ENCODE assay signal across 21 mouse cellular contexts in the genomic region with DNA sequence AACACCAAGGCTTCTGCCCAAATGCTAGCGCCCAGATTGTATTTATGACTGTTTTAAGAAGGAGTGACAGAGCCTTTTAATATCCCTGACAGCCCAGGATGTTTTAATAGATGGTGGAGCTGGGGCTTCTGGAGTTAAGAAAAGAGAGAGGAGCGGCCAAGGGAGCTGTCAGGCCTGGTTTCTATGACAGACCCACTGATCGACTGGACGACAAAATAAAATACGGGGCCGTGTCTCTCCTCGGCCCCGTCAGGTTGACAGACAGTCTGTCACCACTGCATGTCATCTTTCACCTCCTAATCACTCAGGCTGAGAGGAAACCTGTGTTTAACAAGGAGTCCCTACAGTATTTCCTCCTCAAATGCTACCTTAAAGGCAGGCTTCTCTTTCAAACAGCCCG. TPM values are rescaled to one million over a fixed set of nuclear protein-coding genes. Genes with fewer than 3 reads are reported as not detected.
DNase-seq lines count a peak whose midpoint lies in the region; ATAC-seq lines count a peak whose summit lies in the region.
"Had no signal": no experiment of that assay in that cellular context is flagged by ENCODE, and none has a peak within 500 bp of the region (broad histone marks: within the 10 kb centered on the region; RNA-seq: fewer than 3 reads in every experiment).

No protein-coding gene starts in this region.

- H3K27ac ChIP-seq in hindbrain, embryonic 11.5 days (ENCODE audit: low read depth, low read length), result peak overlapping the region; percentile 97
- H3K27ac ChIP-seq in hindbrain, embryonic 16.5 days (ENCODE audit: low read depth, low read length), result no peak overlapping the region
- H3K27ac ChIP-seq in forebrain, embryonic 11.5 days (ENCODE audit: low read depth, low read length), result peak overlapping the region; percentile 98
- peak overlapping the region; percentile 38 for H3K27ac ChIP-seq in forebrain, embryonic 16.5 days (ENCODE audit: low read length)
- H3K27ac ChIP-seq in midbrain, embryonic 14.5 days (replicated peaks; ENCODE audit: low read depth, low read length), result peak overlapping the region; percentile 43; the same call in 1 of the 2 replicates
- H3K27ac ChIP-seq: embryonic facial prominence, embryonic 12.5 days; kidney, postnatal 0 days; limb, embryonic 15.5 days; stomach, postnatal 0 days had no signal

- ATAC-seq in hindbrain, embryonic 11.5 days (ENCODE audit: low FRiP score), result no peak
- no peak for ATAC-seq in hindbrain, embryonic 16.5 days
- no peak for ATAC-seq in forebrain, embryonic 11.5 days (replicated peaks; ENCODE audit: low FRiP score)
- no peak for ATAC-seq in forebrain, embryonic 16.5 days
- ATAC-seq in midbrain, embryonic 14.5 days (ENCODE audit: low FRiP score, low TSS enrichment), result no peak
- ATAC-seq: lung, postnatal 0 days had no signal

- WGBS in hindbrain, embryonic 11.5 days, result 29% methylated on average over 9 of the region's 9 CpGs
- WGBS in hindbrain, embryonic 16.5 days, result 31% methylated on average over 9 of the region's 9 CpGs
- WGBS in forebrain, embryonic 11.5 days, result 73% methylated on average over 9 of the region's 9 CpGs
- WGBS in forebrain, embryonic 16.5 days, result 33% methylated on average over 9 of the region's 9 CpGs
- WGBS in midbrain, embryonic 14.5 days, result 20% methylated on average over 9 of the region's 9 CpGs

- H3K9ac ChIP-seq in hindbrain, embryonic 11.5 days (ENCODE audit: low read depth, low read length), result peak overlapping the region; percentile 43
- no peak overlapping the region for H3K9ac ChIP-seq in hindbrain, embryonic 16.5 days (ENCODE audit: low read depth, low read length)
- H3K9ac ChIP-seq in forebrain, embryonic 11.5 days (ENCODE audit: low read length), result peak overlapping the region; percentile 41
- H3K9ac ChIP-seq in forebrain, embryonic 16.5 days (replicated peaks; ENCODE audit: low read depth, low read length), result no peak overlapping the region
- H3K9ac ChIP-seq in midbrain, embryonic 14.5 days (replicated peaks; ENCODE audit: low read length), result no peak overlapping the region
- H3K9ac ChIP-seq: embryonic facial prominence, embryonic 12.5 days; limb, embryonic 15.5 days had no signal

- H3K4me2 ChIP-seq in hindbrain, embryonic 11.5 days (replicated peaks; ENCODE audit: low read depth, low read length), result no peak overlapping the region
- H3K4me2 ChIP-seq in hindbrain, embryonic 16.5 days (ENCODE audit: low read length), result no peak overlapping the region
- no peak overlapping the region for H3K4me2 ChIP-seq in forebrain, embryonic 11.5 days (ENCODE audit: low read depth, low read length, severe bottlenecking)
- no peak overlapping the region for H3K4me2 ChIP-seq in forebrain, embryonic 16.5 days (ENCODE audit: low read length)
- no peak overlapping the region for H3K4me2 ChIP-seq in midbrain, embryonic 14.5 days (ENCODE audit: low read length)
- H3K4me2 ChIP-seq: embryonic facial prominence, embryonic 12.5 days; limb, embryonic 15.5 days had no signal

- no peak overlapping the region for H3K4me3 ChIP-seq in hindbrain, embryonic 11.5 days (ENCODE audit: low read depth, low read length)
- H3K4me3 ChIP-seq in hindbrain, embryonic 16.5 days (ENCODE audit: low read length), result no peak overlapping the region
- H3K4me3 ChIP-seq in forebrain, embryonic 11.5 days (ENCODE audit: low read depth, low read length), result no peak overlapping the region
- H3K4me3 ChIP-seq in forebrain, embryonic 16.5 days (replicated peaks; ENCODE audit: low read length), result no peak overlapping the region
- H3K4me3 ChIP-seq in midbrain, embryonic 14.5 days (replicated peaks; ENCODE audit: low read depth, low read length), result no peak overlapping the region
- H3K4me3 ChIP-seq: embryonic facial prominence, embryonic 12.5 days; erythroblast, embryonic 14.5 days; limb, embryonic 15.5 days had no signal

- H3K36me3 ChIP-seq in hindbrain, embryonic 11.5 days (ENCODE audit: control insufficient read depth, insufficient read depth, low read length), result no peaks in the 10 kb centered on the region
- no peaks in the 10 kb centered on the region for H3K36me3 ChIP-seq in hindbrain, embryonic 16.5 days (ENCODE audit: control insufficient read depth, insufficient read depth, low read length)
- no peaks in the 10 kb centered on the region for H3K36me3 ChIP-seq in forebrain, embryonic 11.5 days (ENCODE audit: control insufficient read depth, insufficient read depth, low read length)
- H3K36me3 ChIP-seq in forebrain, embryonic 16.5 days (ENCODE audit: control insufficient read depth, insufficient read depth), result no peaks in the 10 kb centered on the region
- H3K36me3 ChIP-seq in midbrain, embryonic 14.5 days (ENCODE audit: control insufficient read depth, insufficient read depth, low read length), result no peaks in the 10 kb centered on the region

- H3K9me3 ChIP-seq in hindbrain, embryonic 11.5 days (ENCODE audit: control insufficient read depth, low read length), result no peaks in the 10 kb centered on the region
- H3K9me3 ChIP-seq in hindbrain, embryonic 16.5 days (ENCODE audit: control insufficient read depth, low read length), result no peaks in the 10 kb centered on the region
- H3K9me3 ChIP-seq in forebrain, embryonic 11.5 days (ENCODE audit: control insufficient read depth, low read length), result no peaks in the 10 kb centered on the region
- H3K9me3 ChIP-seq in forebrain, embryonic 16.5 days (ENCODE audit: control insufficient read depth, low read length), result no peaks in the 10 kb centered on the region
- H3K9me3 ChIP-seq in midbrain, embryonic 14.5 days (ENCODE audit: control insufficient read depth, low read length), result no peaks in the 10 kb centered on the region
- H3K9me3 ChIP-seq: embryonic facial prominence, embryonic 12.5 days; limb, embryonic 15.5 days had no signal

- H3K27me3 ChIP-seq in hindbrain, embryonic 11.5 days (ENCODE audit: control insufficient read depth, insufficient read depth, low read length), result no peaks in the 10 kb centered on the region
- H3K27me3 ChIP-seq in hindbrain, embryonic 16.5 days (replicated peaks; ENCODE audit: control insufficient read depth, insufficient read depth, low read length), result no peaks in the 10 kb centered on the region
- H3K27me3 ChIP-seq in forebrain, embryonic 11.5 days (ENCODE audit: control insufficient read depth, insufficient read depth, low read length), result no peaks in the 10 kb centered on the region
- no peaks in the 10 kb centered on the region for H3K27me3 ChIP-seq in forebrain, embryonic 16.5 days (replicated peaks; ENCODE audit: control insufficient read depth, insufficient read depth, low read length)
- H3K27me3 ChIP-seq in midbrain, embryonic 14.5 days (ENCODE audit: control insufficient read depth, insufficient read depth, low read length), result no peaks in the 10 kb centered on the region
- H3K27me3 ChIP-seq: embryonic facial prominence, embryonic 12.5 days had no signal

- H3K4me1 ChIP-seq in hindbrain, embryonic 11.5 days (replicated peaks; ENCODE audit: control insufficient read depth, insufficient read depth, low read length), result peaks cover 59% of the 10 kb centered on the region
- H3K4me1 ChIP-seq in hindbrain, embryonic 16.5 days (ENCODE audit: control insufficient read depth, insufficient read depth, low read depth, low read length), result peaks cover 34% of the 10 kb centered on the region
- H3K4me1 ChIP-seq in forebrain, embryonic 11.5 days (replicated peaks; ENCODE audit: control insufficient read depth, insufficient read depth, low read length), result peaks cover 69% of the 10 kb centered on the region
- H3K4me1 ChIP-seq in forebrain, embryonic 16.5 days (replicated peaks; ENCODE audit: control insufficient read depth, insufficient read depth, low read length), result peaks cover 52% of the 10 kb centered on the region
- peaks cover 66% of the 10 kb centered on the region for H3K4me1 ChIP-seq in midbrain, embryonic 14.5 days (ENCODE audit: control insufficient read depth, insufficient read depth, low read length)

- peak; percentile 39 for DNase-seq in hindbrain, embryonic 11.5 days (ENCODE audit: low spot score)
- DNase-seq in forebrain, embryonic 11.5 days (ENCODE audit: low spot score), result no peak
- no peak for DNase-seq in midbrain, embryonic 14.5 days
- no peak for DNase-seq in liver
- DNase-seq in adrenal gland, postnatal 36 days, result no peak
- DNase-seq: adrenal gland, postnatal 25 days; B cell, adult 2 months; cerebellum, adult 2 months; gastrocnemius, postnatal 14 days; kidney, adult 11 months; right cerebral cortex, postnatal 25 days had no signal

RNA-seq across cellular contexts. Expression of gene Cdk5rap3, which starts 15.0 kb away (rescaled TPM):
- polyA plus RNA-seq in hindbrain, embryonic 11.5 days (2014; fragmentation: Nextera tagmentation; extraction: Ambion mirVana), result 95.5 and 98.2 TPM in 2 replicates
- polyA plus RNA-seq in hindbrain, embryonic 16.5 days (2015; fragmentation: Nextera tagmentation; extraction: Ambion mirVana), result 81.2 and 84.8 TPM in 2 replicates
- polyA plus RNA-seq in forebrain, embryonic 11.5 days (2014; fragmentation: Nextera tagmentation; extraction: Ambion mirVana), result 83.4 and 94.0 TPM in 2 replicates
- 103 and 106 TPM in 2 replicates for polyA plus RNA-seq in forebrain, embryonic 16.5 days (2015; fragmentation: Nextera tagmentation; extraction: Ambion mirVana)
- polyA plus RNA-seq in midbrain, embryonic 14.5 days (2014; fragmentation: Nextera tagmentation; extraction: Ambion mirVana), result 85.2 and 90.2 TPM in 2 replicates
- total RNA-seq in adrenal gland, postnatal 36 days (2021), result 10 to 100 TPM; 44.1 to 58.8 TPM

RNA-seq across cellular contexts. Expression of gene Prr15l, which starts 26.6 kb away (rescaled TPM):
- 0.82 and 1.1 TPM in 2 replicates for polyA plus RNA-seq in hindbrain, embryonic 11.5 days (2014; fragmentation: Nextera tagmentation; extraction: Ambion mirVana)
- polyA plus RNA-seq in hindbrain, embryonic 16.5 days (2015; fragmentation: Nextera tagmentation; extraction: Ambion mirVana), result 0.35 and 0.60 TPM in 2 replicates
- 0.25 and 0.29 TPM in 2 replicates for polyA plus RNA-seq in forebrain, embryonic 11.5 days (2014; fragmentation: Nextera tagmentation; extraction: Ambion mirVana)
- 0.19 and 0.27 TPM in 2 replicates for polyA plus RNA-seq in forebrain, embryonic 16.5 days (2015; fragmentation: Nextera tagmentation; extraction: Ambion mirVana)
- polyA plus RNA-seq in midbrain, embryonic 14.5 days (2014; fragmentation: Nextera tagmentation; extraction: Ambion mirVana), result 0.16 and 0.24 TPM in 2 replicates
- total RNA-seq in adrenal gland, postnatal 36 days (2021), result under 1 TPM; 0.16 to 0.66 TPM
- total RNA-seq: gastrocnemius, postnatal 14 days; layer of hippocampus, adult 18-20 months; left cerebral cortex, postnatal 36 days had no signal
- polyA plus RNA-seq: cerebellum, adult 2 months had no signal

RNA-seq across cellular contexts. Expression of gene Pnpo, which starts 42.5 kb away (rescaled TPM):
- 26.0 and 29.5 TPM in 2 replicates for polyA plus RNA-seq in hindbrain, embryonic 11.5 days (2014; fragmentation: Nextera tagmentation; extraction: Ambion mirVana)
- 36.2 and 37.3 TPM in 2 replicates for polyA plus RNA-seq in hindbrain, embryonic 16.5 days (2015; fragmentation: Nextera tagmentation; extraction: Ambion mirVana)
- polyA plus RNA-seq in forebrain, embryonic 11.5 days (2014; fragmentation: Nextera tagmentation; extraction: Ambion mirVana), result 24.8 and 28.8 TPM in 2 replicates
- polyA plus RNA-seq in forebrain, embryonic 16.5 days (2015; fragmentation: Nextera tagmentation; extraction: Ambion mirVana), result 21.7 and 22.8 TPM in 2 replicates
- 18.9 and 20.9 TPM in 2 replicates for polyA plus RNA-seq in midbrain, embryonic 14.5 days (2014; fragmentation: Nextera tagmentation; extraction: Ambion mirVana)
- 10 to 100 TPM; 29.6 to 34.2 TPM for total RNA-seq in adrenal gland, postnatal 36 days (2021)

RNA-seq across cellular contexts. Expression of gene Copz2, which starts 51.7 kb away (rescaled TPM):
- polyA plus RNA-seq in hindbrain, embryonic 11.5 days (2014; fragmentation: Nextera tagmentation; extraction: Ambion mirVana), result 49.6 and 62.8 TPM in 2 replicates
- 22.2 and 27.4 TPM in 2 replicates for polyA plus RNA-seq in hindbrain, embryonic 16.5 days (2015; fragmentation: Nextera tagmentation; extraction: Ambion mirVana)
- polyA plus RNA-seq in forebrain, embryonic 11.5 days (2014; fragmentation: Nextera tagmentation; extraction: Ambion mirVana), result 33.2 and 33.8 TPM in 2 replicates
- polyA plus RNA-seq in forebrain, embryonic 16.5 days (2015; fragmentation: Nextera tagmentation; extraction: Ambion mirVana), result 10.4 and 16.6 TPM in 2 replicates
- 6.5 and 16.0 TPM in 2 replicates for polyA plus RNA-seq in midbrain, embryonic 14.5 days (2014; fragmentation: Nextera tagmentation; extraction: Ambion mirVana)
- total RNA-seq in adrenal gland, postnatal 36 days (2021), result 10 to 100 TPM; 57.4 to 63.3 TPM

Comparison
In these comparisons a context has a peak if more than half of its experiments do, and no peak if none do; other contexts are left out.
1. H3K9ac ChIP-seq: peak in hindbrain, embryonic 11.5 days (single experiment) and forebrain, embryonic 11.5 days (single experiment); none in hindbrain, embryonic 16.5 days (single experiment), forebrain, embryonic 16.5 days (single experiment) and midbrain, embryonic 14.5 days (single experiment).